Mouse (Mus musculus) forebrain, postnatal 0 days (tissue): ENCODE measurements around the gene Tmem259. TPM values are rescaled to one million over a fixed set of nuclear protein-coding genes. Genes with fewer than 3 reads are reported as not detected.

ENCODE experiments used
- ATAC-seq: fragments of 200-750 bp; cut with Nextera tagmentation; 2 replicates; pipeline ENCODE4 v1.8.0; 2017; ENCODE audit warnings: mild to moderate bottlenecking, moderate library complexity
- DNase-seq: peaks from one replicate; pipeline ENCODE4 v3.0.0-alpha.2; 2015
- H3K27ac ChIP-seq: fragments of 300-500 bp; sonication (generic); 2 replicates; pipeline ENCODE4 v1.5.1; 2014; ENCODE audit warnings: low read depth, mild to moderate bottlenecking, antibody characterized with exemption, low read length, moderate library complexity, mixed read lengths
- H3K27me3 ChIP-seq: fragments of 300-500 bp; sonication (generic); 2 replicates; pipeline ENCODE4 v1.6.1; 2014; ENCODE audit warnings: mild to moderate bottlenecking, low read length, mixed read lengths; ENCODE audit not compliant: insufficient read depth
- H3K36me3 ChIP-seq: fragments of 300-500 bp; sonication (generic); 2 replicates; pipeline ENCODE4 v1.6.1; 2014; ENCODE audit warnings: mild to moderate bottlenecking, moderate library complexity; ENCODE audit not compliant: insufficient read depth
- H3K4me1 ChIP-seq: fragments of 300-500 bp; sonication (generic); 2 replicates; pipeline ENCODE4 v1.6.1; 2014; ENCODE audit warnings: antibody characterized with exemption; ENCODE audit not compliant: insufficient read depth
- H3K4me2 ChIP-seq: fragments of 300-500 bp; sonication (generic); 2 replicates; pipeline ENCODE4 v1.6.1; 2014; ENCODE audit warnings: low read depth, mild to moderate bottlenecking, moderate library complexity
- H3K4me3 ChIP-seq: fragments of 300-500 bp; sonication (generic); 2 replicates; pipeline ENCODE4 v1.5.1; 2014; ENCODE audit warnings: low read depth, low read length, mixed read lengths
- H3K9ac ChIP-seq: fragments of 300-500 bp; sonication (generic); 2 replicates; pipeline ENCODE4 v1.6.1; 2014; ENCODE audit warnings: mild to moderate bottlenecking
- H3K9me3 ChIP-seq: fragments of 300-500 bp; sonication (generic); 2 replicates; pipeline ENCODE4 v1.6.1; 2016; ENCODE audit warnings: low read length
- CTCF ChIP-seq: sonication (generic); IDR thresholded peaks from 2 replicates; pipeline ENCODE4 v1.5.1; 2016; ENCODE audit warnings: antibody characterized with exemption, control low read depth, low read depth
- WGBS: fragments of 180-500 bp; shearing (Covaris S2); extraction: QIAGEN DNeasy Blood & Tissue Kit; methylation state at CpG from one replicate; pipeline ENCODE4 v1.1.7; 2014; 5-methylcytosine and 5-hydroxymethylcytosine counted together
- polyA plus RNA-seq: library from polyadenylated mRNA; unstranded; fragments of >200 nt; fragmentation: Nextera tagmentation; extraction: Ambion mirVana; gene quantifications from 2 replicates; pipeline ENCODE4 v1.2.1, GENCODE M21; 2015
- total RNA-seq: library from RNA; depleted of rRNA; stranded (reverse); fragments of >200 nt; gene quantifications from 2 replicates; pipeline ENCODE4 v1.2.3, GENCODE M21; 2014

The Tmem259 gene
- total and polyA plus RNA-seq, 2 experiments from 2014 or later: 26.5 to 129 TPM

- Histone ChIP-seq H3K36me3 (peaks cover 13% of the 10 kb centered on the region; the same call in 1 of the 2 replicates), H3K9ac (no peak overlapping the region), H3K4me1 (peaks cover 8% of the 10 kb centered on the region; the same call in 1 of the 2 replicates), H3K27me3 (no peaks in the 10 kb centered on the region), H3K9me3 (no peaks in the 10 kb centered on the region), H3K27ac (no peak overlapping the region), H3K4me2 (no peak overlapping the region), H3K4me3 (no peak overlapping the region)
- ATAC-seq (no peak), DNase-seq (no peak)
- TF ChIP-seq CTCF: no peak
- WGBS: 85% methylated on average over 18 of the region's 18 CpGs
Observed at GRCm38 (mm10) chr10:79929967-79930825, 53.9 kb downstream of the Tmem259 start.

DNA sequence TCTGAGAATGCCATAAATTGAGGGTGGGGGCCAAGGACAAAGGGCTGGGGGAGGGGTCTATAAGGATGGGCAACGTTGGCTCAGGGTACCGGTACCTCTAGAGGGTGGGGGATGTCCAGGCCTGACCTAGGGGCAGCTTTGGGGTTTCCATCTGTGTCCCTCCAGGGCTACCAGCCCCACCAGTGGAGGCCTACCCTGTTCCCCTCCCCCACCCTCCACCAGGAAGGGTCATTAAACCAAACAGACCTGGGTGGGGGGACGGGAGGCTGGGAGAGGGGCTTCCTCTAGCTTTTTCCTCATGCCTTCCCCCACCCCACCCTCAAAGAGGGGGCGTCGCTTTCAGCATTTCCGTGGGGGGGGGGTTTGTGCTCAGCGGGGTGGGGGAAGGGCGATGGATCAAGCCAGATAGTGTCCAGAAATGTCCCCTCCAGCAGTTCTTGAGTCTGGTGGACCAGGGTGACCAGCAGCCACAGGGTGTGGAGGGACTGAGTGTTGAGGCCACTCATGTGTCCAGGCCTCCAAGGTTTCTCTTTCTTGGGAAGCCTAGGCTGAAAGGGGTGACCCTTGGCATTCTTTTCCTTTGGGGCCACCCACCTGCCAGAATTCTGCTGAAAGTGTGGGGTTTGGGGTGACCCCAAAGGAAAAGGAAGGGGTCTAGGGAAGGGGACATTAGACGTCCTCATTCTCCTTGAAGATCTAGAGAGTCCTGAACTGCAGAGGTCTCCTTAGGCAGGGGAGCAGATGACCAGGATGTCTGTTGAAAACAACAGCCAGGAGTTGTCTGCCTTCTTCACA, 55.0 kb downstream of the Tmem259 start:
- peak overlapping the region; percentile 47 for H3K9ac ChIP-seq
- H3K4me3 ChIP-seq: peak overlapping the region; percentile 88
- H3K4me2 ChIP-seq: peak overlapping the region; percentile 89
- DNase-seq (no peak), ATAC-seq (no peak)
- TF ChIP-seq CTCF: no peak
- H3K27ac ChIP-seq: peak overlapping the region; percentile 45; the same call in 1 of the 2 replicates
- peaks cover 13% of the 10 kb centered on the region; the same call in 1 of the 2 replicates for H3K36me3 ChIP-seq
- WGBS: 33% methylated on average over 9 of the region's 9 CpGs
- H3K4me1 ChIP-seq: peaks cover 8% of the 10 kb centered on the region; the same call in 1 of the 2 replicates
- H3K27me3 ChIP-seq: no peaks in the 10 kb centered on the region
- no peaks in the 10 kb centered on the region for H3K9me3 ChIP-seq

DNA sequence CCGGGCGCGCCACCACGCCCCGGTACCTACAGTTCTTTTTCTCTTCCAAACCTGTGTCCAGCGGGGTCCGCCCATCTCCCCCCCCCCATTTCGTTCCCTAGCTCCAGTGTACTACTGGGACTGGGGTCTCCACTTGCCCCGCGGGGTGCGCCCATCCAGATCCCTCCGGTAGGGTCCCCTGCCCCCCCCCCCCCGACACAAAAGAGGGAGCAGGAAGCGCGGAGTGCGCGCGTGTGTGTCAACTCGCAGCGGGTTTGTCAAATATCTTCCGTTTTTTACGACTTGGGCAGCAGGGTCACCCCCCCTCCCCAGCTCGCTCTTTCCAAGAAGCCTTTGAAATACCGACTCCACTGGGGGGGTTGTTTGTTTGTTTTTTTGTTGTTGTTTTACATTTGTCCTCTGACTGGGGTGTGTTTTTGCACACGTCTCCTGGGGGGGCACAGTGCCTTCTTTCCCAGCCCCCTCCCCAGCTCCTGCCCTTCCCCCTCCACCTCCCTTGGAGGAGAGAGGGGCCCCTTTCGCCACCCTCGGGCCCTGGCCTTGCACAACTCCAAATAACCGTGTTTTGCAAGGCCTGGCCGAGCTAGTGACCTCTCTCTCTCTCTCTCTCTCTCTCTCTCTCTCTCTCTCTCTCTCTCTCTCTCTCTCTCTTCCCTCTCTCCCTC, 56.0 kb downstream of the Tmem259 start:
- H3K27me3 ChIP-seq: peaks cover 5% of the 10 kb centered on the region; the same call in 1 of the 2 replicates
- H3K36me3 ChIP-seq: peaks cover 13% of the 10 kb centered on the region; the same call in 1 of the 2 replicates
- WGBS: under 1% methylated on average over 25 of the region's 29 CpGs
- ATAC-seq (no peak), DNase-seq (peak; percentile 43)
- H3K4me2 ChIP-seq: peak overlapping the region; percentile 89
- peak overlapping the region; percentile 85 for H3K27ac ChIP-seq
- H3K4me1 ChIP-seq: peaks cover 8% of the 10 kb centered on the region; the same call in 1 of the 2 replicates
- TF ChIP-seq CTCF: no peak
- H3K9ac ChIP-seq: peak overlapping the region; percentile 81
- H3K4me3 ChIP-seq: peak overlapping the region; percentile 88
- H3K9me3 ChIP-seq: no peaks in the 10 kb centered on the region

DNA sequence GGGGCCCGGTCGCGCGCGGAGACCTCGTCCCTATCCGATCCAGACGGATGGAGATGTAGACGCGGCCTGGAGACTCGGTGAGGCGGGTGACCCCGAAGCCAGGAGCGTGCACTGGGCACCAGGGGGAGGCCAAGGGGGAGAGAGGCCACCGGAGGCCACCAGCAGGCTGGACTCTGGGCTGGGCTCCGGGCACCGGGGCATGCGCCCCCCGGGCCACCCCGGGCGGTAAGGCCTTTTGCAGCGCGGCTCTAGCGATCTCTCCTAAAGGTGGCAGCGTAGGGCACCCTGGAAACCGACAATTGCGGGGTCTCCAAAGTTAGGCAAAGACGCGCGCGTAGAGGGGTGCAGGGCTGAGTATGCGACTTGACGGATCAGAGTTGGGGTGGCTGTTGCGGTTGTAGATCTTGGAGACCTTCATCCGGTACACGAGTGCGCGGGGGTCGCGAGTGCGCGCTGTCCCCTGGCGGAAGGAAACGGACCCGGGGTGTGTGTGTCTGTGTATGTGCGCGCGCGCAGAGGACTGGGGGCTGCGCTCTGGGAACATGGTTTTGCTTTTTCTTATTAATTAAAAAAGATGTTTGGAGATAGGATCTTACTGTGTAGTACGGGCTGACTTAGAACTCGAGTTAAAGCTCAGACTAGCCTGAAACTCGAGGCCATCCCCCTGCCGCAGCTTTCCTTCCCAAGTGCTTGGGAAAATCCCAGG, 56.7 kb downstream of the Tmem259 start:
- H3K4me2 ChIP-seq: peak overlapping the region; percentile 89
- peaks cover 12% of the 10 kb centered on the region for H3K27me3 ChIP-seq
- ATAC-seq (peak; percentile 44), DNase-seq (peak; percentile 72)
- H3K36me3 ChIP-seq: peaks cover 13% of the 10 kb centered on the region; the same call in 1 of the 2 replicates
- peaks cover 8% of the 10 kb centered on the region; the same call in 1 of the 2 replicates for H3K4me1 ChIP-seq
- under 1% methylated on average over 54 of the region's 54 CpGs for WGBS
- peak overlapping the region; percentile 88 for H3K4me3 ChIP-seq
- peak overlapping the region; percentile 81 for H3K9ac ChIP-seq
- no peaks in the 10 kb centered on the region for H3K9me3 ChIP-seq
- peak; percentile 38 for TF ChIP-seq CTCF
- H3K27ac ChIP-seq: peak overlapping the region; percentile 85

DNA sequence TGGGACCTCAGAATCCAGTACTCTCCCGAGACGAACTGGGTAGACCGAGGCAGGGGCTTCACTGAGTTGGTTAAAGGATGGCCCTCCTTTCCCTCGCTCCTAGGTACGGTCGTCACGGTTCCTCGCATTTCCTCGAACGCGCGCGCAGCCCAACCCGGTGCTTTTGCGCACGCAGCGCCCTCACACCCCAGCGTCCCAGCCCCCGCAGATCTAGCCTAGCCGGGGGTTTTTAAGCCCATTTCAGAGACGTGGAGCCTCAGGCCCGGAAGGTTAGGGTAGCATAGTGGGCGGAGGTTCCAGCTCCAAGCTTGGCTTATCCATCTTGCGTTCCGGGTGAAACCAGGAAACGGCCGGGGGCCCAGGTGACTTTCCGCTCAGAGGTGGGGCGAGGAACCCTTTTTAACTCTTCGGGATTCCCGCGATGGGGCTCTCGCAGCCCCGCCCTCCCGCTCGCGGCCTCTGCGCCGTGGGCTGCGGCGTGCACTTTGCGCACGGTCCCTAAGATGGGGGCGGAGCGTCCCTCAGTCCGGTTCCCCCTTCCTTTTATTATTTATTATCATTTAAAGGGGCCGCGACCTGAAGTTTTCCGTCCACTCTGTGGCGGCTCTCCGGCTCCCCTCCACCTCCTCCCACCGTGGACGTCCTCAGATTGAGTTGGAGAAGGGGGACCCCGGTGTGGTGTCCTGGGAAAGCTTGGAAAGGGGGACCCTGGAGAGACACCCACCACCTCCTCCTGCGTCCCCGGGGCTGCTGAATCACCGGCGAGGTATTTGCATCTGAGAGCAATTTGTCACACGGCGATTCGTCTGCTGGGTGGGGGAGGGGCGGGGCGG, 57.4 kb downstream of the Tmem259 start, which contains the start of gene Arid3a:
TSS of gene Arid3a (plus strand) at position 553 of the 833 bp plus-strand sequence.
- Histone ChIP-seq H3K4me2 (peak within 1 kb of the TSS; percentile 89), H3K9ac (peak within 1 kb of the TSS; percentile 81), H3K9me3 (no peaks in the 10 kb centered on the region), H3K4me1 (peaks cover 8% of the 10 kb centered on the region; the same call in 1 of the 2 replicates), H3K27me3 (peaks cover 17% of the 10 kb centered on the region), H3K36me3 (0 out of 2 replicates have a peak, but pooled peaks cover 8% of the 10 kb centered on the region), H3K4me3 (peak within 1 kb of the TSS; percentile 88), H3K27ac (peak within 1 kb of the TSS; percentile 85)
- under 1% methylated on average over 63 of the region's 63 CpGs for WGBS
- TF ChIP-seq CTCF: peak; percentile 27; the same call in 1 of the 2 replicates
- DNase-seq (peak; percentile 94), ATAC-seq (peak; percentile 90)
